In the genomic region with DNA sequence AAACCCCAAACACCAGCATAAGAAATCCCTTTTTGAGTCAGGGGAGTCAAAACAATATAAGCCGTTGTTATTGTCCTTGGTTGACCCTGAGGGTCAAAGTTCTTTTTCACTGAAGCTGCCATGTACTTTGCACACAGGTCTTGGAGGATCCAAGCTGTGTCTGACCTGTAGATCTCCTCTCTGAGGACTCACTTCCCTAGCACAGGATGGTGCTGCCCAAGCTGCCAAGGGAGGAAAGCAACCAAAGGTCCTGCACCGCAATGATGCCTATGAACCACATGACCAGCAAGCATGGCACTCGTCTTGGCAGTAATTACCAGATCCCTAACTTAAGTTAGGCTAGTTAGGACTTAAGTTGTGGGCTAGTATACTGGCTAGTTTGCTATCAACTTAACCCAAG, we compare ENCODE assay signal across 24 mouse cellular contexts. TPM values are rescaled to one million over a fixed set of nuclear protein-coding genes. Genes with fewer than 3 reads are reported as not detected.
DNase-seq lines count a peak whose midpoint lies in the region; ATAC-seq and TF ChIP-seq lines count a peak whose summit lies in the region.
"Had no signal": no experiment of that assay in that cellular context is flagged by ENCODE, and none has a peak within 500 bp of the region (broad histone marks: within the 10 kb centered on the region; RNA-seq: fewer than 3 reads in every experiment).

No protein-coding gene starts in this region.

- 61% methylated on average over 3 of the region's 3 CpGs for WGBS in kidney, adult 2 months
- 67% methylated on average over 3 of the region's 3 CpGs for WGBS in liver, adult 2 months
- 73% methylated on average over 3 of the region's 3 CpGs for WGBS in liver, postnatal 0 days (ENCODE audit: insufficient replicate concordance)

- no peak for TF ChIP-seq POLR2A in kidney, adult 2 months (IDR thresholded peaks at IDR 0.05; ENCODE audit: low read depth, low read length)
- no peak for TF ChIP-seq POLR2A in liver, adult 2 months (IDR thresholded peaks at IDR 0.05; ENCODE audit: extremely low read depth, insufficient read depth, low read length)

- no peaks in the 10 kb centered on the region for H3K9me3 ChIP-seq in liver, postnatal 0 days (ENCODE audit: low read length)
- H3K9me3 ChIP-seq: embryonic facial prominence, embryonic 13.5 days; embryonic facial prominence, embryonic 15.5 days; forebrain, embryonic 10.5 days; forebrain, embryonic 12.5 days had no signal

- no peak for TF ChIP-seq EP300 in liver, postnatal 0 days (IDR thresholded peaks at IDR 0.05; ENCODE audit: low read depth)

- no peaks in the 10 kb centered on the region for H3K36me3 ChIP-seq in kidney, adult 2 months (ENCODE audit: control insufficient read depth, insufficient read depth, low read length)
- H3K36me3 ChIP-seq in liver, adult 2 months (ENCODE audit: control insufficient read depth, insufficient read depth, low read length) = no peaks in the 10 kb centered on the region
- H3K36me3 ChIP-seq in liver, postnatal 0 days (replicated peaks; ENCODE audit: insufficient read depth, low read length) = no peaks in the 10 kb centered on the region
- H3K36me3 ChIP-seq: embryonic facial prominence, embryonic 13.5 days; embryonic facial prominence, embryonic 15.5 days; forebrain, embryonic 10.5 days; forebrain, embryonic 12.5 days had no signal

- no peak for ATAC-seq in liver, postnatal 0 days
- ATAC-seq: forebrain, embryonic 14.5 days; forebrain, embryonic 16.5 days had no signal

- no peak overlapping the region for H3K27ac ChIP-seq in kidney, adult 2 months (ENCODE audit: insufficient read depth, low read depth, low read length)
- H3K27ac ChIP-seq in liver, adult 2 months (replicated peaks; ENCODE audit: insufficient read depth, low read depth, low read length) = no peak overlapping the region
- H3K27ac ChIP-seq in liver, postnatal 0 days (ENCODE audit: low read depth) = no peak overlapping the region
- H3K27ac ChIP-seq: embryonic facial prominence, embryonic 13.5 days; embryonic facial prominence, embryonic 15.5 days; forebrain, embryonic 10.5 days; forebrain, embryonic 12.5 days had no signal

- no peaks in the 10 kb centered on the region for H3K79me2 ChIP-seq in liver, adult 2 months (ENCODE audit: control insufficient read depth, insufficient read depth, low read length)

- no peak overlapping the region for H3K9ac ChIP-seq in liver, adult 2 months (ENCODE audit: low read depth, low read length)
- no peak overlapping the region for H3K9ac ChIP-seq in liver, postnatal 0 days (replicated peaks)
- H3K9ac ChIP-seq: embryonic facial prominence, embryonic 13.5 days; embryonic facial prominence, embryonic 15.5 days; forebrain, embryonic 12.5 days had no signal

- no peak overlapping the region for H3K4me3 ChIP-seq in kidney, adult 2 months (ENCODE audit: insufficient read depth, low read depth, low read length)
- H3K4me3 ChIP-seq in liver, adult 2 months (ENCODE audit: insufficient read depth, low read depth, low read length) = no peak overlapping the region
- no peak overlapping the region for H3K4me3 ChIP-seq in liver, postnatal 0 days (ENCODE audit: low read depth, low read length)
- H3K4me3 ChIP-seq: embryonic facial prominence, embryonic 13.5 days; embryonic facial prominence, embryonic 15.5 days; erythroblast, embryonic 14.5 days; forebrain, embryonic 10.5 days; forebrain, embryonic 12.5 days had no signal

- DNase-seq in kidney, adult 2 months = peak; percentile 57
- no peak for DNase-seq in kidney, postnatal 4 days
- DNase-seq in liver, adult 2 months (ENCODE audit: extremely low read depth, low read depth, low spot score) = peak; percentile 21
- DNase-seq in liver, postnatal 0 days = no peak
- DNase-seq: adrenal gland, adult 2 months; adrenal gland, postnatal 10 days; adrenal gland, postnatal 25 days; cerebellum, adult 11 months; cerebellum, adult 18-20 months; cerebellum, adult 8-10 months; cerebellum, adult 9-11 months; cerebellum, postnatal 14 days; cerebellum, postnatal 36 days; embryo, embryonic 11 days had no signal

- no peaks in the 10 kb centered on the region for H3K27me3 ChIP-seq in kidney, adult 2 months (replicated peaks; ENCODE audit: control insufficient read depth, insufficient read depth, low read length)
- no peaks in the 10 kb centered on the region for H3K27me3 ChIP-seq in liver, adult 2 months (ENCODE audit: control insufficient read depth, insufficient read depth, low read length)
- H3K27me3 ChIP-seq in liver, postnatal 0 days (ENCODE audit: insufficient read depth, low read length) = no peaks in the 10 kb centered on the region

- peaks cover 6% of the 10 kb centered on the region; the same call in 1 of the 2 replicates for H3K4me1 ChIP-seq in kidney, adult 2 months (ENCODE audit: control insufficient read depth, insufficient read depth, low read length)
- peaks cover 14% of the 10 kb centered on the region; the same call in 1 of the 2 replicates for H3K4me1 ChIP-seq in liver, adult 2 months (ENCODE audit: control insufficient read depth, insufficient read depth, low read length)
- H3K4me1 ChIP-seq in liver, postnatal 0 days (ENCODE audit: insufficient read depth) = peaks cover 13% of the 10 kb centered on the region; the same call in 1 of the 2 replicates

- no peak overlapping the region for H3K4me2 ChIP-seq in liver, postnatal 0 days (ENCODE audit: low read depth, low read length)
- H3K4me2 ChIP-seq: embryonic facial prominence, embryonic 13.5 days; embryonic facial prominence, embryonic 15.5 days; forebrain, embryonic 12.5 days had no signal

- TF ChIP-seq CTCF in kidney, adult 2 months (conservative IDR thresholded peaks at IDR 0.05; ENCODE audit: insufficient read depth, insufficient read length, low read depth, low read length) = no peak
- TF ChIP-seq CTCF in liver, adult 2 months (IDR thresholded peaks at IDR 0.05; ENCODE audit: low read depth, low read length) = no peak
- TF ChIP-seq CTCF in liver, postnatal 0 days (IDR thresholded peaks at IDR 0.05; ENCODE audit: low read depth) = no peak

RNA-seq across cellular contexts. Expression of gene Cfap100, which starts 3.2 kb away (rescaled TPM):
- polyA plus RNA-seq in kidney, adult 2 months (2012; rRNA removed) = 0.05 and 0.27 TPM in 2 replicates
- total RNA-seq in liver, adult 2 months (2014; rRNA removed) = 0.20 and 0.28 TPM in 2 replicates
- 0.17 and 0.33 TPM in 2 replicates for polyA plus RNA-seq in liver, adult 2 months (2012; rRNA removed)
- polyA plus RNA-seq in liver, postnatal 0 days (2015; fragmentation: Nextera tagmentation; extraction: Ambion mirVana) = 0.06 TPM in 1 of 2 replicates, not detected in the other
- total RNA-seq: common myeloid progenitor, adult 5-6 weeks; MEL had no signal
- polyA plus RNA-seq: erythroblast, embryonic 14.5 days had no signal

RNA-seq across cellular contexts. Expression of gene Klf15, which starts 37.0 kb away (rescaled TPM):
- 131 and 170 TPM in 2 replicates for polyA plus RNA-seq in kidney, adult 2 months (2012; rRNA removed)
- total RNA-seq in liver, adult 2 months (2014; rRNA removed) = 148 and 168 TPM in 2 replicates
- polyA plus RNA-seq in liver, adult 2 months (2012; rRNA removed) = 147 and 252 TPM in 2 replicates
- polyA plus RNA-seq in liver, postnatal 0 days (2015; fragmentation: Nextera tagmentation; extraction: Ambion mirVana) = 22.4 and 45.6 TPM in 2 replicates
- total RNA-seq: common myeloid progenitor, adult 5-6 weeks; MEL had no signal
- polyA plus RNA-seq: C2C12; erythroblast, embryonic 14.5 days had no signal

RNA-seq across cellular contexts. Expression of gene Zxdc, which starts 56.1 kb away (rescaled TPM):
- 12.6 and 17.9 TPM in 2 replicates for polyA plus RNA-seq in kidney, adult 2 months (2012; rRNA removed)
- 9.8 and 13.3 TPM in 2 replicates for total RNA-seq in liver, adult 2 months (2014; rRNA removed)
- 9.1 and 10.1 TPM in 2 replicates for polyA plus RNA-seq in liver, adult 2 months (2012; rRNA removed)
- polyA plus RNA-seq in liver, postnatal 0 days (2015; fragmentation: Nextera tagmentation; extraction: Ambion mirVana) = 2.1 and 2.8 TPM in 2 replicates

Comparison
In these comparisons a context has a peak if more than half of its experiments do, and no peak if none do; other contexts are left out.
1. DNase-seq: peak in kidney, adult 2 months (single experiment) and liver, adult 2 months (single experiment); none in kidney, postnatal 4 days (0 of 2) and liver, postnatal 0 days (single experiment).